Mouse (Mus musculus): Measurements from ENCODE around the gene Wdr47.
"Not testable (repeated sequence)": the region's sequence is repeated elsewhere in the genome, so short reads cannot be mapped to it uniquely, and the experiment has no call there.

The Wdr47 gene

DNA sequence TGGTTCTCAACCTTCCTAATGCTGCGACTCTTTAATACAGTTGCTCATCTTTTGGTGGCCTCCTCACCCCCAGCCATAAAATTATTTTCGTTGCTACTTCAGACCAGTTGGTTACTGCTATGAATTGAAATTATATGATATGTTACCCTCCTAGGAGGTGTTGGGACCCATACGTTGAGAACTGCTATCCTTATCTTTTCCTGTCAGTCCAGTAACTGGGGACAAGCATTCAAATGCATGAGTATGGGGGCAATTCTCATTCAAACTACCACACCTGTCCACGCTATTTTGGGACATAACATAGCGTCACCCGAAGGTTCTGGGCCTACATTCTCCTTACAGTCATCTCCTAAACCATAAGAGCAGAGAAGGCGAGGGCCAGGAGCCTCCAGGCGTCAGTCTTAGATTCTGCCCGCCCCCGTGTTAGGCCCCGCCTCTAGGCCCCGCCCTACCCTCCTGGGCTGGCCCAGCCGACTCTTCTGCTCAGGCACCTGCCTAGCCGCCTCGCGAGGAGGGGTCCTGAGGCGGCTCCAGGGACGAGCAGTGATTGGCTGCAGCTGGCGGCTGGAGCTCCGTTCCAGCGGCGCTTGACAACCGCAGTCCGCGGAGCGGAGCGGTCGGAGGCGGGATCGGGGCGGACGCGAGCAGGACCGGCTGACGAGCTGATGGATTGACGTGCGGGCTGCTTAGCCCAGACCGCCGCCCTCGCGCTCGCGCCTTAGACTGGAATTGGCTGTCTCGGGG lies at the start of gene Wdr47:
TSS of gene Wdr47 (plus strand) at position 494 of the 744 bp plus-strand sequence.
- peak; percentile 91 to 96 for DNase-seq (ENCODE audit: low spot score in 2 of 2)

DNA sequence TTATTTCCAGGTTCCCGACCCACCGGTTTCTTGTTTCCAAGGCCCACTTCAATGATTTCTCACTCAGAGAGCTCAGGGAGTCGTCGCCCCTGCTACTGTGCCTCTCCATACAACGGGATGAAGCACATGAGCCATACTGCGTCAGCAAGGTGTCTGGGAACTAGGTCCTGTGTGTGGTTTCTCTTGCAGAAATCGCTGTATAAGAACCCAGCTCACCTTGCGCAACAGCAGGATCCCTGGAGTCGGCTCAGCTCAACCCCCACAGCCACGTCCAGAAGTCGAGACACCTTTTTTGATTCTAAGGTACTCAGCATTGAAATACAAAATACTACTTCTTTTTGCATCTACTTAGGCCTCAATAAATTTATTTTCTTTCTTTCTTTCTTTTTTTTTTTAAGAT lies 48.8 kb upstream of the Wdr47 start:
- DNase-seq (ENCODE audit: low spot score in 2 of 2): no peak

DNA sequence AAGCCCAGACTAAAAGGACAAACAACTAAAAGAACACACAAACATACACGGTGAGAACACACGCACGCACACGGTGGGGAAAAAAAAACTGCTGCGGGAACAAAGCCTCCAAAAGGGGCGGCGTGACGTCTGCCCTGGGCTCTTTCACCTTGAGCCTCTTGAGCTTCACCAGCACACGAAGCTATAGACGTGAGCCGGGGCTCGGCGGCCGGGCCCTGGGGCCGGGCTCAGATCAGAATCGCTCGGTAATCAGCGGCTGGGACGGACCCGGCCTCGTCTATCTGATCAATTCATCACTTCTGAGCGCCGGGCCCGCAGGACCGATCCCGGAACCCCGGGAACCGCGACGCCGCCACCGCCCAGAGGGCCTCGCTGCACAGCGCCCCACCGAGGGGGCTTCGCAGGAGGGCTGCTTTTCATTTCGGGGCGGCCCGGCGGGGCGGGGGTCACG lies 36.9 kb upstream of the Wdr47 start:
- DNase-seq (ENCODE audit: low spot score in 2 of 2): no peak

- DNase-seq (ENCODE audit: low spot score in 2 of 2): peak; percentile 87 to 91
Observed at GRCm38 (mm10) chr3:108554587-108555312, 36.3 kb upstream of the Wdr47 start.

DNA sequence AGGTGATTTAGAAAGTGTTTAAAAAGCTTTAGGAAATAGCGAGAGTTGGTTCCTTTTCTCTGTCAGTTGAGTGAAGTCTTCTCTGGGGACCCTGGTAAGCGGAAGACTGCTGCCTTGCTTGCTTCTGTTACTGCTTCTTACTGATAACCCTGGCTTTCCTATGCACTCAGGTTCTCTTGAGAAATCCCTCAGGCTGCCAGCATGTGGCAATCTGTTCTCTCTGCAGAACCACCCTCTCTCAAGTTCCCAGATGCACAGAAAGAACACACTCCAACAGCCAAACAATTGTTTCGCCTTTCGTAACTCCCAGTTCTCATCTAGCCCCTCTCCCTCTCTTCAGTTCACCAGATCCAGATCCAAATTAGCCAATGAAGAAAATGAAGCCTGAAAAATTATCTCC lies 33.2 kb upstream of the Wdr47 start:
- DNase-seq (ENCODE audit: low spot score in 2 of 2): no peak

- DNase-seq (ENCODE audit: low spot score in 2 of 2): peak; percentile 96 to 97
Observed at GRCm38 (mm10) chr3:108562133-108562730, 28.8 kb upstream of the Wdr47 start, which contains the start of gene Tmem167b. TSS of gene Tmem167b (minus strand) at chr3:108562466.

- DNase-seq (ENCODE audit: low spot score in 2 of 2): peak in 1 of 2 experiments; percentile 15
Observed at GRCm38 (mm10) chr3:108562777-108563271, 28.3 kb upstream of the Wdr47 start.

- DNase-seq (ENCODE audit: low spot score in 2 of 2): peak; percentile 68 to 80
Observed at GRCm38 (mm10) chr3:108563309-108563708, 27.8 kb upstream of the Wdr47 start.

GRCm38 (mm10) chr3:108567990-108568877 lies 22.8 kb upstream of the Wdr47 start:
- no peak for DNase-seq (ENCODE audit: low spot score in 2 of 2)

DNA sequence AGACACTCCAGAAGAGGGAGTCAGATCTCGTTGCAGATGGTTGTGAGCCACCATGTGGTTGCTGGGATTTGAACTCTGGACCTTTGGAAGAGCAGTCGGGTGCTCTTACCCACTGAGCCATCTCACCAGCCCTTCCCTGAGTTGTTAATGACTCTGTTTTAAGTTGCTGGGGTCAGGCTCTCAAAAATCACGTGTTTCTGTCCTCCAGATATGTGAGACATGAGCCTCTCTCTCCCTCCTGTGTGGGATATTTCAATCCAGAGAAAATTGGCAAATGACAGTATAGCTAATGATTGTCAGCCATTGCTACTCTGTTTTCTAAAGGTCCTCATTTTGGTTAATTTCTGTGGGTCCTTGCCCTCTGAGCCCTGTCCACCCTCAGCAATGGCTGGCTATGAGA lies 21.4 kb upstream of the Wdr47 start:
- DNase-seq (ENCODE audit: low spot score in 2 of 2): not testable (repeated sequence)

DNA sequence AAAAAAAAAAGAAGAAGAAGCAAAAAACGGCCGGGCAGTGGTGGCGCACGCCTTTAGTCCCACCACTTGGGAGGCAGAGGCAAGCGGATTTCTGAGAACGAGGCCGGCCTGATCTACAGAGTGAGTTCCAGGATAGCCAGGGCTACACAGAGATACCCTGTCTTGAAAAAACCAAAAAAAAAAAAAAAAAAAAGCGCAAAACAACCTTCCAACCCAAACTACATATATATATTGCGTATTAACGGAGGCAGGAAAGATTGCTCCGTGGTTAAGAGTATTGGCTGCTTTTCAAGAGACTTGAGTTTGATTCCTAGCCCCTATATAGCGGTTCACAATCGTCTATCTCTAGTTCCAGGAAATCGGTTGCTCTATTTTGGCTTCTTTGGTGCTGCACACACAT lies 20.3 kb upstream of the Wdr47 start:
- DNase-seq (ENCODE audit: low spot score in 2 of 2): no peak

GRCm38 (mm10) chr3:108571443-108572294 lies 19.4 kb upstream of the Wdr47 start, which contains the start of gene Taf13:
TSS of gene Taf13 (plus strand) at chr3:108571698.
- DNase-seq (ENCODE audit: low spot score in 2 of 2): peak; percentile 95 to 96

- DNase-seq (ENCODE audit: low spot score in 2 of 2): no peak
Observed at GRCm38 (mm10) chr3:108572309-108573010, 18.6 kb upstream of the Wdr47 start.

DNA sequence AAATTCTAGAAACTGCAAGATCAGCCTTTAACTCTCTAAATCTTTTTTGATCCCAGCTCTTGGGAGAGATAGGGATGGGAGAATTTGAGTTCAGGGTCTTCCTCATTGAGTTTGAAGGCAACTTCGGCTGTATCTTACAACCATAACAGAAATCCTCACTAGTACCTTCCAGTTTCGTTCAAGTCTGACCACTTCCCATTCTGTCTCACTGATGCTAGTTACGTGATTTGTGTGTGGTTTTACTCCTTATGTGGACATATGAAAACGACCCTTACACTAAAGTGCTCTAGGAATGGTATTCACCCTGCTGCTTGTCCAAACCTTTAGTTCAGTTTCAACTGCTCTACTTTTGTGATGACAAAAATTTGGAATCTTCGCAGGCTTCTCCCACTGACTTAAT lies 17.1 kb upstream of the Wdr47 start:
- DNase-seq (ENCODE audit: low spot score in 2 of 2): no peak

DNA sequence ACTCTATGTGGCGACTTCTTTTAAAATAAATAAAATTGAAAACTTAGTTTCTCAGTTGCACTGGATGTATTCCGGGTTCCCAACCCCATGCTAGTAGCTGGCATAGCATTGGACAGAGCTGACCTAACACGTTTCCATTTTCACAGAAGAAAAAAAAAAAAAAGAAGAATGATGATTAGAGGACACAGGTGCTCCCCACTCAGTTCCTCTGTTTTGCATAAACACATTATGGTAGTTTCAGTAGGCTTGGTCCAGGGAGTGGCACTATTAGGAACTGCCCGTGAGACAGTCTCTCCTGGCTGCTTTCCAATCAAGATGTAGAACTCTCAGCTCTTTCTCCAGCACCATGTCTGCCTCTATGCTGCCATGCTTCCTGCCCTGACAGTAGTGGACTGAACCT lies 6.5 kb upstream of the Wdr47 start:
- DNase-seq (ENCODE audit: low spot score in 2 of 2): no peak

- no peak for DNase-seq (ENCODE audit: low spot score in 2 of 2)
Observed at GRCm38 (mm10) chr3:108588446-108588845, 2.6 kb upstream of the Wdr47 start.

GRCm38 (mm10) chr3:108591530-108592522 lies 747 bp downstream of the Wdr47 start:
- DNase-seq (ENCODE audit: low spot score in 2 of 2): no peak

GRCm38 (mm10) chr3:108608906-108609305 lies 17.8 kb downstream of the Wdr47 start:
- DNase-seq (ENCODE audit: low spot score in 2 of 2): no peak

Measured in urinary bladder, postnatal 36 days (tissue).